In genomic region chr6:143229906-143230305, GRCm38 (mm10) we compare ENCODE assay signal across 19 mouse cellular contexts.
DNase-seq lines count a peak whose midpoint lies in the region; ATAC-seq and TF ChIP-seq lines count a peak whose summit lies in the region.
"Had no signal": no experiment of that assay in that cellular context is flagged by ENCODE, and none has a peak within 500 bp of the region (broad histone marks: within the 10 kb centered on the region; RNA-seq: fewer than 3 reads in every experiment).

No protein-coding gene starts in this region.

- H3K4me1 ChIP-seq in lung, embryonic 14.5 days (ENCODE audit: insufficient read depth) = no peaks in the 10 kb centered on the region
- H3K4me1 ChIP-seq in lung, adult 2 months (ENCODE audit: control insufficient read depth, insufficient read depth, low read length) = no peaks in the 10 kb centered on the region
- H3K4me1 ChIP-seq: embryonic facial prominence, embryonic 12.5 days; forebrain, embryonic 15.5 days; hindbrain, embryonic 12.5 days; limb, embryonic 10.5 days; midbrain, embryonic 13.5 days had no signal

- H3K9me3 ChIP-seq in lung, embryonic 14.5 days (ENCODE audit: low read depth, low read length) = no peaks in the 10 kb centered on the region
- H3K9me3 ChIP-seq: embryonic facial prominence, embryonic 12.5 days; forebrain, embryonic 15.5 days; hindbrain, embryonic 12.5 days; limb, embryonic 10.5 days had no signal

- no peak overlapping the region for H3K27ac ChIP-seq in lung, embryonic 14.5 days (ENCODE audit: low read depth)
- H3K27ac ChIP-seq: embryonic facial prominence, embryonic 12.5 days; forebrain, embryonic 15.5 days; hindbrain, embryonic 12.5 days; layer of hippocampus, adult 2 months; limb, embryonic 10.5 days; macrophage; midbrain, embryonic 13.5 days had no signal

- TF ChIP-seq POLR2A in lung, adult 2 months (IDR thresholded peaks at IDR 0.05; ENCODE audit: borderline replicate concordance, extremely low read depth, low read depth, low read length) = no peak

- ATAC-seq in lung, embryonic 14.5 days (ENCODE audit: insufficient read depth) = peak; percentile 38; the same call in 1 of the 2 replicates
- ATAC-seq: forebrain, embryonic 15.5 days; midbrain, embryonic 13.5 days had no signal

- 37% methylated on average over 8 of the region's 8 CpGs for WGBS in lung, embryonic 14.5 days
- WGBS in lung, adult 2 months = 39% methylated on average over 8 of the region's 8 CpGs

- H3K4me3 ChIP-seq in lung, embryonic 14.5 days (ENCODE audit: low read depth, low read length) = no peak overlapping the region
- H3K4me3 ChIP-seq in lung, adult 2 months (replicated peaks; ENCODE audit: extremely low read depth, low read depth, low read length) = no peak overlapping the region
- H3K4me3 ChIP-seq: embryonic facial prominence, embryonic 12.5 days; forebrain, embryonic 15.5 days; hindbrain, embryonic 12.5 days; layer of hippocampus, adult 2 months; limb, embryonic 10.5 days; midbrain, embryonic 13.5 days had no signal

- DNase-seq in cerebellum, postnatal 10 days = peak; percentile 13 to 19
- no peak for DNase-seq in cerebellum, adult 8-10 months
- DNase-seq in lung, embryonic 14.5 days = peak; percentile 58
- DNase-seq in lung, adult 2 months = no peak
- DNase-seq in adrenal gland, adult 8-10 months = peak; percentile 50
- peak; percentile 32 for DNase-seq in kidney, postnatal 10 days
- DNase-seq in adipocyte (ENCODE audit: low spot score) = no peak
- no peak for DNase-seq in T-cell, adult 2 months (ENCODE audit: low spot score)
- DNase-seq: cerebellum, adult 2 months; gastrocnemius, postnatal 10 days had no signal

- H3K4me2 ChIP-seq in lung, embryonic 14.5 days = no peak overlapping the region
- H3K4me2 ChIP-seq: embryonic facial prominence, embryonic 12.5 days; forebrain, embryonic 15.5 days; hindbrain, embryonic 12.5 days; liver, embryonic 11.5 days; midbrain, embryonic 13.5 days had no signal

- TF ChIP-seq CTCF in lung, embryonic 14.5 days (IDR thresholded peaks at IDR 0.05; ENCODE audit: low read depth) = no peak
- no peak for TF ChIP-seq CTCF in lung, adult 2 months (IDR thresholded peaks at IDR 0.05; ENCODE audit: insufficient read depth, low read length)

- no peaks in the 10 kb centered on the region for H3K27me3 ChIP-seq in lung, embryonic 14.5 days (ENCODE audit: insufficient read depth, low read length)
- H3K27me3 ChIP-seq: CH12.LX; embryonic facial prominence, embryonic 12.5 days; forebrain, embryonic 15.5 days; hindbrain, embryonic 12.5 days; midbrain, embryonic 13.5 days had no signal

- H3K9ac ChIP-seq in lung, embryonic 14.5 days = no peak overlapping the region
- H3K9ac ChIP-seq: embryonic facial prominence, embryonic 12.5 days; forebrain, embryonic 15.5 days; hindbrain, embryonic 12.5 days; midbrain, embryonic 13.5 days had no signal

- no peaks in the 10 kb centered on the region for H3K36me3 ChIP-seq in lung, embryonic 14.5 days (ENCODE audit: insufficient read depth)
- H3K36me3 ChIP-seq: embryonic facial prominence, embryonic 12.5 days; forebrain, embryonic 15.5 days; hindbrain, embryonic 12.5 days; limb, embryonic 10.5 days; midbrain, embryonic 13.5 days had no signal

Comparison
In these comparisons a context has a peak if more than half of its experiments do, and no peak if none do; other contexts are left out.
1. DNase-seq: peak in cerebellum, postnatal 10 days (2 of 2), lung, embryonic 14.5 days (single experiment), adrenal gland, adult 8-10 months (single experiment) and kidney, postnatal 10 days (single experiment); none in cerebellum, adult 8-10 months (single experiment), lung, adult 2 months (single experiment), adipocyte (single experiment) and T-cell, adult 2 months (single experiment).